Mouse (Mus musculus) CH12.LX (cell line): Measurements from ENCODE around the gene Capza1. TPM values are rescaled to one million over a fixed set of nuclear protein-coding genes. Genes with fewer than 3 reads are reported as not detected.

Experiments used
- DNase-seq: peaks from one replicate; pipeline ENCODE4 v3.0.0-alpha.2; 2013; ENCODE audit errors: extremely low read depth
- H3K27ac ChIP-seq: 2 replicates; pipeline ENCODE4 v1.5.1; 2012; ENCODE audit warnings: low read depth, mild to moderate bottlenecking, control low read depth, moderate library complexity; ENCODE audit not compliant: insufficient read depth
- H3K27me3 ChIP-seq: replicated peaks from 2 replicates; pipeline ENCODE3; 2012; ENCODE audit warnings: inconsistent platforms
- H3K36me3 ChIP-seq, 2 experiments: replicated peaks in 1 of 2; 2 replicates each; pipeline versions ENCODE3 to v1.6.1; 2012; ENCODE audit warnings: inconsistent platforms in 1 of 2, low read length in 1 of 2, mild to moderate bottlenecking in 1 of 2, mixed read lengths in 1 of 2, moderate library complexity in 1 of 2; ENCODE audit not compliant: control insufficient read depth in 1 of 2, insufficient read depth in 1 of 2
- H3K4me1 ChIP-seq, 2 experiments: 2 replicates each; pipeline ENCODE4 v1.6.1; 2012; ENCODE audit warnings: inconsistent platforms in 1 of 2, moderate library complexity in 1 of 2; ENCODE audit not compliant: insufficient read depth in 2 of 2, control insufficient read depth in 1 of 2
- H3K4me2 ChIP-seq: 2 replicates; pipeline ENCODE4 v1.6.1; 2012; ENCODE audit warnings: low read depth, mild to moderate bottlenecking, control low read depth; ENCODE audit not compliant: poor library complexity, insufficient read depth, severe bottlenecking
- H3K4me3 ChIP-seq, 3 experiments: fragments of 150-350 bp in 1 of 3; sonication (generic) in 1 of 3; replicated peaks in 1 of 3; 2 replicates each; pipeline versions ENCODE3 to v1.5.1; 2011 to 2012; ENCODE audit warnings: low read depth in 2 of 3, low read length in 2 of 3, mild to moderate bottlenecking in 2 of 3, moderate library complexity in 2 of 3, control low read depth in 1 of 3, improper control_type of control experiment in 1 of 3, inconsistent platforms in 1 of 3, mixed read lengths in 1 of 3; ENCODE audit not compliant: poor library complexity in 1 of 3
- H3K79me2 ChIP-seq: replicated peaks from 2 replicates; pipeline ENCODE4 v1.6.1; 2012; ENCODE audit warnings: mild to moderate bottlenecking, moderate library complexity; ENCODE audit not compliant: control insufficient read depth, poor library complexity, insufficient read depth, severe bottlenecking; ENCODE audit errors: extremely low read depth
- H3K9ac ChIP-seq: 2 replicates; pipeline ENCODE4 v1.6.1; 2012; ENCODE audit warnings: low read depth, mild to moderate bottlenecking, control low read depth, moderate library complexity; ENCODE audit not compliant: insufficient read depth
- H3K9me3 ChIP-seq: replicated peaks from 2 replicates; pipeline ENCODE3; 2012; ENCODE audit warnings: low read length, inconsistent platforms, mixed read lengths
- BHLHE40 ChIP-seq: IDR thresholded peaks from 2 replicates; pipeline ENCODE4 v1.6.1; 2011; ENCODE audit warnings: mild to moderate bottlenecking, low read depth, low read length, improper control_type of control experiment
- CTCF ChIP-seq, 2 experiments: IDR thresholded peaks in 1 of 2; conservative IDR thresholded peaks in 1 of 2; 2 replicates each; pipeline ENCODE4 v1.5.1; 2011 to 2012; ENCODE audit warnings: low read depth in 2 of 2, low read length in 2 of 2, improper control_type of control experiment in 1 of 2, inconsistent platforms in 1 of 2, mild to moderate bottlenecking in 1 of 2, moderate library complexity in 1 of 2
- E2F4 ChIP-seq: IDR thresholded peaks from 2 replicates; pipeline ENCODE4 v1.6.1; 2011; ENCODE audit warnings: low read depth, low read length, improper control_type of control experiment; ENCODE audit not compliant: insufficient replicate concordance
- ELF1 ChIP-seq: IDR thresholded peaks from 2 replicates; pipeline ENCODE4 v1.6.1; 2014; ENCODE audit warnings: low read depth, mild to moderate bottlenecking, inconsistent platforms, low read length, improper control_type of control experiment
- EP300 ChIP-seq: IDR thresholded peaks from 2 replicates; pipeline ENCODE4 v1.6.1; 2011; ENCODE audit warnings: low read length, improper control_type of control experiment
- ETS1 ChIP-seq: conservative IDR thresholded peaks from 2 replicates; pipeline ENCODE4 v1.6.1; 2012; ENCODE audit warnings: low read depth, mild to moderate bottlenecking, inconsistent platforms, low read length, improper control_type of control experiment, moderate library complexity
- GABPA ChIP-seq: IDR thresholded peaks from 2 replicates; pipeline ENCODE4 v1.6.1; 2012; ENCODE audit warnings: low read depth, low read length, improper control_type of control experiment, inconsistent platforms; ENCODE audit not compliant: insufficient replicate concordance
- IRF4 ChIP-seq: IDR thresholded peaks from 2 replicates; pipeline ENCODE4 v1.6.1; 2014; ENCODE audit warnings: low read depth, mild to moderate bottlenecking, inconsistent platforms, low read length, improper control_type of control experiment
- JUND ChIP-seq: conservative IDR thresholded peaks from 2 replicates; pipeline ENCODE4 v1.6.1; 2011; ENCODE audit warnings: low read depth, low read length, improper control_type of control experiment
- MAFK ChIP-seq: IDR thresholded peaks from 2 replicates; pipeline ENCODE4 v1.6.1; 2011; ENCODE audit warnings: low read length, improper control_type of control experiment; ENCODE audit not compliant: insufficient replicate concordance
- MAZ ChIP-seq: IDR thresholded peaks from 2 replicates; pipeline ENCODE4 v1.6.1; 2012; ENCODE audit warnings: low read depth, mild to moderate bottlenecking, inconsistent platforms, low read length, improper control_type of control experiment, moderate library complexity
- MXI1 ChIP-seq: IDR thresholded peaks from 2 replicates; pipeline ENCODE4 v1.6.1; 2011; ENCODE audit warnings: mild to moderate bottlenecking, low read depth, low read length, improper control_type of control experiment
- POLR2A ChIP-seq: IDR thresholded peaks from 2 replicates; pipeline ENCODE4 v1.6.1; 2011; ENCODE audit warnings: low read depth, mild to moderate bottlenecking, improper control_type of control experiment, low read length
- RAD21 ChIP-seq: IDR thresholded peaks from 2 replicates; pipeline ENCODE4 v1.6.1; 2011; ENCODE audit warnings: low read depth, mild to moderate bottlenecking, low read length, improper control_type of control experiment, moderate library complexity
- SIN3A ChIP-seq: IDR thresholded peaks from 2 replicates; pipeline ENCODE4 v1.6.1; 2012; ENCODE audit warnings: low read length, improper control_type of control experiment, inconsistent platforms
- TCF12 ChIP-seq: IDR thresholded peaks from 2 replicates; pipeline ENCODE4 v1.6.1; 2014; ENCODE audit warnings: low read depth, mild to moderate bottlenecking, inconsistent platforms, low read length, improper control_type of control experiment
- ZC3H11A ChIP-seq: IDR thresholded peaks from 2 replicates; pipeline ENCODE4 v1.6.1; 2012; ENCODE audit warnings: low read depth, mild to moderate bottlenecking, inconsistent platforms, low read length, improper control_type of control experiment
- dilution Hi-C: fragments of 300-500 bp; cut with MboI; formaldehyde crosslinking; loops from 2 replicates; pipeline ENCODE4 v1.14.3; 2020; ENCODE audit warnings: low sequenced_read_pairs; ENCODE audit not compliant: extremely low pct_unique_long_range_greater_than_20kb, extremely low pct_ligation_motif_present
- in situ Hi-C: fragments of 300-500 bp; cut with MboI; formaldehyde crosslinking; loops from 3 replicates; pipeline ENCODE4 v1.14.3; 2019; ENCODE audit warnings: low sequenced_read_pairs, low pct_ligation_motif_present, low pct_unique_long_range_greater_than_20kb, mixed read lengths
- polyA plus RNA-seq: library from polyadenylated mRNA; unstranded; fragments of >175 nt; gene quantifications from 2 replicates; pipeline ENCODE4 v1.2.1, GENCODE M21; 2012; ENCODE audit warnings: low read depth; ENCODE audit not compliant: insufficient read length
- total RNA-seq, 2 experiments: library from RNA; depleted of rRNA; stranded (reverse); fragments of 300-350 nt in 1 of 2; fragments of >200 nt in 1 of 2; gene quantifications; 2 replicates each; pipeline ENCODE4 v1.2.3; 2012 to 2014

The Capza1 gene
- total and polyA plus RNA-seq, 3 experiments = 113 to 288 (median 140) TPM

DNA sequence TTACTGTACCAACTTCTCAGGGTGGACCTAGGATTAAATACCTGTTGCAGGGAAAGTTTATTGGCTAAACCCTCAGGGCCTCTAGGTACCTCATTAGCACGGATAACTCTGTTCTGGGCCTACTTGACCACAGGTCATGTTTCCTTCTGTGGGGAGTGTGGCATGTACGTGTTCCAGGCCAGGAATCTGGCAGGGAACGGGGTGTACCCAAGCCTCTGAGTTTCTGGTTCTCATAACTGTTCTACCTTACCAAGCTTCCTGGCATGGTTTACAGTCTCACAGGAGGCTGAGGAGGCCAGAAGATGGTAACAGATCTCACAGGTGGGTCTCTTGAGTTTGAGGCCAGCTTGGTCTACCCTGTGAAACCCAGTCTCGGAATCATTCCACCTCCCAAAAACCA is 17.7 kb downstream of the Capza1 start:
- H3K79me2 ChIP-seq = peaks cover 69% of the 10 kb centered on the region
- dilution Hi-C loops (no loop called here), in situ Hi-C loops (no loop called here)
- no peaks in the 10 kb centered on the region for H3K27me3 ChIP-seq
- TF ChIP-seq POLR2A (no peak), ETS1 (no peak), EP300 (no peak), MAZ (no peak), RAD21 (no peak), ELF1 (no peak)
- H3K27ac ChIP-seq = no peak overlapping the region
- no peak overlapping the region for H3K4me2 ChIP-seq
- peaks cover 30 to 78% of the 10 kb centered on the region in 2 experiments for H3K36me3 ChIP-seq
- H3K4me3 ChIP-seq = no peak overlapping the region
- no peak for DNase-seq
- H3K4me1 ChIP-seq = 0 out of 4 replicates have a peak, but pooled peaks cover 0 to 3% of the 10 kb centered on the region in 2 experiments
- H3K9me3 ChIP-seq = no peaks in the 10 kb centered on the region
- no peak overlapping the region for H3K9ac ChIP-seq

DNA sequence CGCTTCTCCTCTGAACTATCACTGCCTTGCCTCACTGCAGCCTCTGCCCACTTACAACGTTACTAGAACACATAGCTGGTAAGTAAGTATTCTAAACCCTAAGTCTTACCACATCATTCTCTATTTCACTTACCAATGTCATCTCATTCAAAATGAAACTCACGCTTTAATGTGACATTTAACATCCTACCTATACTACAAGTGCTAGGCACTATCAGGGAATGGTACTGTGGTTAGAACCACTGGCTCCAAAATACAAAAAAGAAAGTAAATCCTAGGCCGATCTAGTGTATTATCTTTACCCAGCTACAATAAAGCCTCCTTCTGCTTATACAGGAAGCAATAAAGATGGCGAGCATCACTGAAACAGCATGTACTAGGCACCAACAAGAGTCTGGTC is 23.3 kb downstream of the Capza1 start:
- Histone ChIP-seq H3K4me2 (no peak overlapping the region), H3K36me3 (peaks cover 35 to 79% of the 10 kb centered on the region in 2 experiments), H3K4me3 (no peak overlapping the region), H3K9me3 (no peaks in the 10 kb centered on the region), H3K9ac (no peak overlapping the region), H3K79me2 (peaks cover 20% of the 10 kb centered on the region), H3K27me3 (no peaks in the 10 kb centered on the region), H3K4me1 (0 out of 4 replicates have a peak, but pooled peaks cover 0 to 4% of the 10 kb centered on the region in 2 experiments), H3K27ac (no peak overlapping the region)
- TF ChIP-seq GABPA (no peak), MXI1 (no peak), ELF1 (no peak), BHLHE40 (no peak), EP300 (no peak), TCF12 (no peak), ZC3H11A (no peak), CTCF (conservative IDR thresholded peaks at IDR 0.05 in 1 of 2, IDR thresholded peaks at IDR 0.05 in 1 of 2; ENCODE audit: low read depth in 2 of 2, low read length in 2 of 2) (no peak), IRF4 (no peak), JUND (no peak), SIN3A (no peak), E2F4 (no peak), MAFK (no peak)
- dilution Hi-C loops = no loop called here
- in situ Hi-C loops = no loop called here
- no peak for DNase-seq
